Mouse (Mus musculus) stomach, embryonic 15.5 days (tissue): ENCODE data around the gene Gm15557. TPM values are rescaled to one million over a fixed set of nuclear protein-coding genes. Genes with fewer than 3 reads are reported as not detected.

Source experiments
- polyA plus RNA-seq: library from polyadenylated mRNA; unstranded; fragments of >200 nt; fragmentation: Nextera tagmentation; extraction: Ambion mirVana; gene quantifications from 2 replicates; pipeline ENCODE4 v1.2.1, GENCODE M21; 2015

Gene Gm15557
- polyA plus RNA-seq, 1 experiment from 2014 or later = not detected

Other genes with a start within 250 kb of the Gm15557 start
- 115 and 126 TPM in 2 replicates for gene Trpc4ap, start 248.3 kb upstream of the Gm15557 start, polyA plus RNA-seq
- gene Edem2, start 211.3 kb upstream of the Gm15557 start, polyA plus RNA-seq = 103 and 133 TPM in 2 replicates
- not detected in 2 replicates for gene Gm17581, start 204.9 kb upstream of the Gm15557 start, polyA plus RNA-seq
- gene Procr, start 189.6 kb upstream of the Gm15557 start, polyA plus RNA-seq = 18.3 and 18.9 TPM in 2 replicates
- 0.22 and 0.32 TPM in 2 replicates for gene Mmp24, start 165.4 kb upstream of the Gm15557 start, polyA plus RNA-seq
- 20.8 and 23.9 TPM in 2 replicates for gene BC029722, start 121.3 kb upstream of the Gm15557 start, polyA plus RNA-seq
- gene Eif6, start 113.8 kb upstream of the Gm15557 start, polyA plus RNA-seq = 212 and 227 TPM in 2 replicates
- gene Fam83c, start 105.9 kb upstream of the Gm15557 start, polyA plus RNA-seq = 2.4 and 2.8 TPM in 2 replicates
- gene Uqcc1, start 10.4 kb upstream of the Gm15557 start, polyA plus RNA-seq = 64.5 and 72.0 TPM in 2 replicates
- gene Gdf5, start 4.6 kb downstream of the Gm15557 start, polyA plus RNA-seq = 0.67 and 0.69 TPM in 2 replicates
- 21.3 and 22.8 TPM in 2 replicates for gene Cep250, start 15.7 kb downstream of the Gm15557 start, polyA plus RNA-seq
- 1.3 and 1.4 TPM in 2 replicates for gene 6430550D23Rik, start 67.2 kb downstream of the Gm15557 start, polyA plus RNA-seq
- 206 and 222 TPM in 2 replicates for gene Ergic3, start 67.3 kb downstream of the Gm15557 start, polyA plus RNA-seq
- gene Fer1l4, start 112.2 kb downstream of the Gm15557 start, polyA plus RNA-seq = 1.3 and 1.6 TPM in 2 replicates
- gene Spag4, start 124.4 kb downstream of the Gm15557 start, polyA plus RNA-seq = 2.5 and 3.3 TPM in 2 replicates
- gene Cpne1, start 171.2 kb downstream of the Gm15557 start, polyA plus RNA-seq = 51.6 and 52.9 TPM in 2 replicates
- 18.4 and 27.0 TPM in 2 replicates for gene Rbm12, start 171.2 kb downstream of the Gm15557 start, polyA plus RNA-seq
- gene Gm28036, start 186.4 kb downstream of the Gm15557 start, polyA plus RNA-seq = 12.6 and 12.9 TPM in 2 replicates
- gene Romo1, start 203.3 kb downstream of the Gm15557 start, polyA plus RNA-seq = 350 and 376 TPM in 2 replicates
- gene Nfs1, start 203.5 kb downstream of the Gm15557 start, polyA plus RNA-seq = 50.0 and 54.2 TPM in 2 replicates
- 585 and 589 TPM in 2 replicates for gene Rbm39, start 239.5 kb downstream of the Gm15557 start, polyA plus RNA-seq